Mouse (Mus musculus): Measurements from ENCODE around the gene Pnpo.

The Pnpo gene

GRCm38 (mm10) chr11:96935872-96936650 is 7.7 kb downstream of the Pnpo start:
- no peak for DNase-seq

- DNase-seq: peak; percentile 96 to 97
Measured at GRCm38 (mm10) chr11:96934921-96935356, 8.8 kb downstream of the Pnpo start.

GRCm38 (mm10) chr11:96933562-96934276 is 10.1 kb downstream of the Pnpo start:
- DNase-seq: peak in 1 of 2 experiments; percentile 54

- DNase-seq: peak; percentile 80 to 88
Measured at GRCm38 (mm10) chr11:96931327-96932062, 12.3 kb downstream of the Pnpo start.

GRCm38 (mm10) chr11:96929766-96930331 is 13.9 kb downstream of the Pnpo start:
- peak; percentile 81 to 88 for DNase-seq

- peak; percentile 86 to 90 for DNase-seq
Measured at GRCm38 (mm10) chr11:96929096-96929765, 14.6 kb downstream of the Pnpo start.

- DNase-seq: peak in 1 of 2 experiments; percentile 74
Measured at GRCm38 (mm10) chr11:96928691-96929090, 15.1 kb downstream of the Pnpo start.

GRCm38 (mm10) chr11:96928088-96928487 is 15.7 kb downstream of the Pnpo start, which contains the start of gene Prr15l:
Prr15l (plus strand) TSS chr11:96928104.
- no peak for DNase-seq

GRCm38 (mm10) chr11:96926587-96926986 is 17.2 kb downstream of the Pnpo start:
- no peak for DNase-seq

GRCm38 (mm10) chr11:96925469-96926148 is 18.2 kb downstream of the Pnpo start:
- peak in 1 of 2 experiments; percentile 51 for DNase-seq

GRCm38 (mm10) chr11:96924861-96925260 is 18.9 kb downstream of the Pnpo start:
- DNase-seq: no peak

- no peak for DNase-seq
Measured at GRCm38 (mm10) chr11:96919003-96919402, 24.8 kb downstream of the Pnpo start.

- DNase-seq: no peak
Measured at GRCm38 (mm10) chr11:96917415-96917814, 26.4 kb downstream of the Pnpo start.

GRCm38 (mm10) chr11:96916885-96917396 is 26.8 kb downstream of the Pnpo start:
- DNase-seq: no peak

GRCm38 (mm10) chr11:96916044-96916884 is 27.5 kb downstream of the Pnpo start, which contains the start of gene Cdk5rap3:
Cdk5rap3 (minus strand) TSS chr11:96916496.
- peak; percentile 99 to 100 for DNase-seq

GRCm38 (mm10) chr11:96912682-96913081 is 31.1 kb downstream of the Pnpo start:
- DNase-seq: no peak

GRCm38 (mm10) chr11:96910003-96910402 is 33.8 kb downstream of the Pnpo start:
- peak; percentile 76 to 81 for DNase-seq

GRCm38 (mm10) chr11:96908594-96908993 is 35.2 kb downstream of the Pnpo start:
- DNase-seq: no peak

- peak; percentile 46 to 64 for DNase-seq
Measured at GRCm38 (mm10) chr11:96906431-96907161, 37.2 kb downstream of the Pnpo start.

Measured in kidney, adult 8-10 months (tissue).